Mouse (Mus musculus): ENCODE data around the gene Sumo2.
A peak's percentile ranks its signal among the peaks of the same experiment; 100 is the strongest.
"Not testable (repeated sequence)": the region's sequence is repeated elsewhere in the genome, so short reads cannot be mapped to it uniquely, and the experiment has no call there.

Gene Sumo2

DNA sequence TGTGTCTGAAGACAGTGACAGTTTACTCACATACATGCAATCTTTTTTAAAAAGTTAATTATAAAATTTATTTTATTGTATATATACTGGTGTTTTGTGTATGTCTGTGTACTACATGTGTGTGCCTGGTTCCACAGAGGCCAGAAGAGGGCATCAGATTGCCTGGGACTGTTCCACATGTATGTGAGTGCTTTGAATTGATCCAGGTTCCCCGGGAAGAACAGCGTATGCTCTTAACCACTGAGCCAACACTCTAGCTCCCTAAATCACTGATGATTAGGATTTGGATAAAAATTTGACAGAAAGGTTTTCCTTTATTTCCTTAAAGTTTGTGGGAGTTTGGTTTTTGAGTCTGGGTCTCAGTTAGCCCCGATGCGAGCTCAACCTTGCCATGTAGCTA lies 27.3 kb upstream of the Sumo2 start:
- H3K9me3 ChIP-seq (ENCODE audit: low read length) = no peaks in the 10 kb centered on the region
- H3K4me3 ChIP-seq (replicated peaks; ENCODE audit: low read length) = peak overlapping the region; percentile 93
- TF ChIP-seq NANOG (IDR thresholded peaks at IDR 0.05; ENCODE audit: borderline replicate concordance, low read length) (no peak), POU5F1 (IDR thresholded peaks at IDR 0.05; ENCODE audit: borderline replicate concordance, low read length) (no peak), CTCF (conservative IDR thresholded peaks at IDR 0.05; ENCODE audit: low read length) (no peak)
- H3K4me1 ChIP-seq (replicated peaks; ENCODE audit: low read depth, low read length) = peaks cover 33% of the 10 kb centered on the region
- H3K36me3 ChIP-seq (ENCODE audit: insufficient read depth, low read length) = peaks cover 33% of the 10 kb centered on the region
- no peaks in the 10 kb centered on the region for H3K27me3 ChIP-seq (ENCODE audit: insufficient read depth, low read length)

DNA sequence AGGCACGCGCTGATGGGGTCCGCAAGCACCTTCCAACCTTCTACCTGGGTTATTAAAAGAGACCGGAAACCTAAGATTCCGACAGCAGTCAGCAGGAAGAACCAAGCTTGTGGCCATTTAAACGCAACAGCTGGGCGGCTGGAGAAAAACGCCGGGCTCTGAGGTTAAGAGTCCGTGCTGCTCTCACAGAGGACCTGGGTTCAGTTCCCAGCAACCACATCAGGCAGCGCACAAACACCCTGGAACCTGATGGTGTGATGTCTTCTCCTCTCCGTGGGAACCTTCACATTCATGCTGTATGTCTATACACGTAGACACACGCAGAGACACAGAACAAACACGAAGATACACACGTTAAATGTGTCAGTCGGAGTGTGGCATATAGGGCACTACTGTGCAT lies 19.6 kb upstream of the Sumo2 start:
- TF ChIP-seq CTCF (conservative IDR thresholded peaks at IDR 0.05; ENCODE audit: low read length) = no peak
- TF ChIP-seq POU5F1 (IDR thresholded peaks at IDR 0.05; ENCODE audit: borderline replicate concordance, low read length) = no peak
- TF ChIP-seq NANOG (IDR thresholded peaks at IDR 0.05; ENCODE audit: borderline replicate concordance, low read length) = no peak
- H3K27me3 ChIP-seq (ENCODE audit: insufficient read depth, low read length) = no peaks in the 10 kb centered on the region
- H3K4me1 ChIP-seq (replicated peaks; ENCODE audit: low read depth, low read length) = peaks cover 42% of the 10 kb centered on the region
- H3K9me3 ChIP-seq (ENCODE audit: low read length) = no peaks in the 10 kb centered on the region
- H3K36me3 ChIP-seq (ENCODE audit: insufficient read depth, low read length) = no peaks in the 10 kb centered on the region
- peak overlapping the region; percentile 52 for H3K4me3 ChIP-seq (replicated peaks; ENCODE audit: low read length)

DNA sequence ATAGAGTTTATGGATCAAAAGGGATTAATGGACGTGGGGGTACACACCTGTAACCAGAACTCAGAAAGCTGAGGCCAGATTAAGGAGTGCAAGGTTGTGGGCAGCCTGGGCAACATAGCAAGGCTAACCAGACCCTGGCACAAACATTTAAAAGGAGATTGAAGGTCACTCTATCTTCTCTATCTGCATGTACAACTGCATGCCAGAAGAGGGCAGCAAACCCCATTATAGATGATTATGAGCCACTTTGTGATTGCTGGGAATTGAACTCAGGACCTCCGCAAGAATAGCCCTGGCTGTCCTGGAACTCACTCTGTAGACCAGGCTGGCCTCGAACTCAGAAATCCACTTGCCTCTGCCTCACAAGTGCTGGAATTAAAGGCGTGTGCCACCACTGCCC lies 16.7 kb upstream of the Sumo2 start:
- no peaks in the 10 kb centered on the region for H3K27me3 ChIP-seq (ENCODE audit: insufficient read depth, low read length)
- H3K4me1 ChIP-seq (replicated peaks; ENCODE audit: low read depth, low read length) = peaks cover 27% of the 10 kb centered on the region
- H3K36me3 ChIP-seq (ENCODE audit: insufficient read depth, low read length) = no peaks in the 10 kb centered on the region
- TF ChIP-seq NANOG (IDR thresholded peaks at IDR 0.05; ENCODE audit: borderline replicate concordance, low read length) (no peak), POU5F1 (IDR thresholded peaks at IDR 0.05; ENCODE audit: borderline replicate concordance, low read length) (no peak), CTCF (conservative IDR thresholded peaks at IDR 0.05; ENCODE audit: low read length) (peak; percentile 46)
- no peaks in the 10 kb centered on the region for H3K9me3 ChIP-seq (ENCODE audit: low read length)
- H3K4me3 ChIP-seq (replicated peaks; ENCODE audit: low read length) = no peak overlapping the region

DNA sequence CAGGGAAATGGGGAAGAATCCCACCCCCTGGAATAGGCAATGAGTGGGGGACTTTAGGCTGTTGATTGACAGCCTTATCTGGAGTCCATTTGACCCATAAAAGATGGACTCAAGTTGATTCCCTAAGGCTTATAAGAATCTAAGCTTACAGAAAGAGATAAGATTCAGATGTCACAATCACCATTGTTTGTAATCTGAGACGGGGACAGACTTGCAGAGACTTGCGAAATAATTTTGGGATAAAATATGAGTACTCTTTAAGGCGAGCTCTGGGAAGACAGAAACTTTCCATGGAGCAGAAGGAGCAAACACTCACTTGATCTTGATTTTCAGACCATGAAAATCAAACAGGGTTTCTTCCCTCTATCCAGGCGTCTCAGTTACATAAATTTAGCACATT lies 7.5 kb upstream of the Sumo2 start:
- Histone ChIP-seq H3K4me3 (replicated peaks; ENCODE audit: low read length) (no peak overlapping the region), H3K4me1 (replicated peaks; ENCODE audit: low read depth, low read length) (peaks cover 12% of the 10 kb centered on the region), H3K27me3 (ENCODE audit: insufficient read depth, low read length) (peaks cover 7% of the 10 kb centered on the region; the same call in 1 of the 2 replicates), H3K9me3 (ENCODE audit: low read length) (no peaks in the 10 kb centered on the region), H3K36me3 (ENCODE audit: insufficient read depth, low read length) (no peaks in the 10 kb centered on the region)
- no peak for TF ChIP-seq CTCF (conservative IDR thresholded peaks at IDR 0.05; ENCODE audit: low read length)
- no peak for TF ChIP-seq NANOG (IDR thresholded peaks at IDR 0.05; ENCODE audit: borderline replicate concordance, low read length)
- no peak for TF ChIP-seq POU5F1 (IDR thresholded peaks at IDR 0.05; ENCODE audit: borderline replicate concordance, low read length)

DNA sequence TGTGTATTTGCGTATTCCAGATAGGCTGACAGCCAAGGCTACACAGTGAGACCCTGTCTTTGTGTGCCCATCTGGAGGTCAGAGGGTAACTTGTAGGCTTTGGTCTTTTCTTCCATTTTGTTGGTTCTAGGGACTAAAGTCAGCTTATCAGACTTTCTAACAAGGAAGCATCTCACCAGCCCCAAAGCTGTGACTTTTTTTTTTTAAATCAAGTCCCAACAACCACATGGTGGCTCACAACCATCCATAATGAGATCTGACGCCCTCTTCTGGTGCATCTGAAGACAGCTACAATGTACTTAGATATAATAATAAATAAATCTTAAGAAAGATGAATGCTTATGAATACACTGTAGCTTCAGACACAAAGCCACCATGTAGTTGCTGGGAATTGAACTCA lies 2.0 kb upstream of the Sumo2 start:
- TF ChIP-seq POU5F1 (IDR thresholded peaks at IDR 0.05; ENCODE audit: borderline replicate concordance, low read length) (no peak), CTCF (conservative IDR thresholded peaks at IDR 0.05; ENCODE audit: low read length) (no peak; the same call in 1 of the 2 replicates), NANOG (IDR thresholded peaks at IDR 0.05; ENCODE audit: borderline replicate concordance, low read length) (no peak)

DNA sequence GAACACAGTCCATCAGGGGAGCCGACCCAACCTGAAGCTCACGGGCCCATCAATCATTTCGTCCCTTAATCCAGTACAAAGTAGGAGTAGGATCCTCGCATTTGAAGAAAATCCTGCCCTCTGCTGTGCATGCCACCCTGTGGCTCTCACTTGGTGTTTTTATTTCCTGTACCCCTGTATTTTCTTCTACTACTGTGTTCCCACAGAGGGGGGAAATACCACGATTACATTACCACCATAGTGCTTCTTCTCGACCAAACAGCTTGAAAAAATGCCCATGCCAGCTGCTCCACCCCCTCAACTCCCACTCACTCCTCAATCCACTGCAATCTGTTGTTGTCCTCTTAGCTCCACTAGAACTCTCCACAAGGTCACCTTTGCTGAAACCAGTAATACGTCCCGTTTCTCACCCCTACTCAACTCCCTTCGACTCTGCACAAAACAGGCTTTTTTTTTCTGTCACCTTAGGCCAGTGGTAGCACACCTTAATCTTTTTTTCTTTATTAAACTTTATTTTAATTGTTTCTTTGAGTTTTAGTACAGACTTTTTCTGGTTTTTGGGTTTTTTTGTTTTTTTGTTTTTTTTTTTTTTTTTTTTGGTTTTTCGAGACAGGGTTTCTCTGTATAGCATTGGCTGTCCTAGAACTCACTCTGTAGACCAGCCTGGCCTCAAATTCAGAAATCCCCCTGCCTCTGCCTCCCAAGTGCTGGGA lies 936 bp upstream of the Sumo2 start:
- Histone ChIP-seq H3K4me1 (replicated peaks; ENCODE audit: low read depth, low read length) (peaks cover 49% of the 10 kb centered on the region), H3K36me3 (ENCODE audit: insufficient read depth, low read length) (peaks cover 29% of the 10 kb centered on the region), H3K4me3 (replicated peaks; ENCODE audit: low read length) (peak overlapping the region; percentile 76), H3K27me3 (ENCODE audit: insufficient read depth, low read length) (no peaks in the 10 kb centered on the region), H3K9me3 (ENCODE audit: low read length) (no peaks in the 10 kb centered on the region)
- TF ChIP-seq NANOG (IDR thresholded peaks at IDR 0.05; ENCODE audit: borderline replicate concordance, low read length) (no peak), CTCF (conservative IDR thresholded peaks at IDR 0.05; ENCODE audit: low read length) (no peak), POU5F1 (IDR thresholded peaks at IDR 0.05; ENCODE audit: borderline replicate concordance, low read length) (no peak)

More for the DNA sequence above, 2.0 kb upstream of the Sumo2 start:
- Histone ChIP-seq H3K4me1 (replicated peaks; ENCODE audit: low read depth, low read length) (peaks cover 38% of the 10 kb centered on the region), H3K36me3 (ENCODE audit: insufficient read depth, low read length) (peaks cover 19% of the 10 kb centered on the region), H3K9me3 (ENCODE audit: low read length) (no peaks in the 10 kb centered on the region), H3K27me3 (ENCODE audit: insufficient read depth, low read length) (peaks cover 5% of the 10 kb centered on the region; the same call in 1 of the 2 replicates), H3K4me3 (replicated peaks; ENCODE audit: low read length) (no peak overlapping the region)

DNA sequence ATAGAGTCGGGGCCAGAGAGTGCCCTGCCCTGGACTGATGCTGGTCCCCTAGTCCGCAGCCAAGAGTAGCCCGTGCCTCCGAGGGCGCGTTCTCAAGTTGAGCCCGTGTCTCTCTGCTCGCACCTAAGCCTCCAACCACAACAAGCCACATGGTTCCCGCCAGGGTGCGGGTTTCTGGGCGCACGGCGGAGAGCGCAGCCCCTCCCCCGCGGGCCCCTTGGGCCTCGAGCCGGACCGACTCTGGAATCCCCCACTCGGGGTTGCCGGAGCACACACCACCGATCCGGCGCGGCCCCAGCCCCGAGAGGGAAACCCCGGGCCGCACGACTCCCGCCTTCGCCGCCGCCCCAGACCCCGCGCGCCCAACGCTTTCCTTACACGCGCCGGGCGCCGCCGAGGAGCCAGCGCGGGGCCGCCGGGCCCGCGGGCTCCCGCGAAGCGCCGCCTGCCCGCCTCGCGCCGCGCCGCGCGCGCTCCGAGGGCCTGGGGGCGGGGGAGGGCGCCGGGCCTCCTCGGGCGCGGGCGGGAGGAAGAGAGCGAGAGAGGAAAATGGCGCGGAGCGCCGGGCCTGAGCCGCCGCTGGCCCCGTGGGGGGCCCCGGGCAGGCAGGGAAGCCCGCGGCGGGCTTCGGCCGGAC lies 557 bp downstream of the Sumo2 start:
- H3K4me3 ChIP-seq (replicated peaks; ENCODE audit: low read length) = peak overlapping the region; percentile 94
- peaks cover 60% of the 10 kb centered on the region for H3K4me1 ChIP-seq (replicated peaks; ENCODE audit: low read depth, low read length)
- TF ChIP-seq CTCF (conservative IDR thresholded peaks at IDR 0.05; ENCODE audit: low read length) (no peak), POU5F1 (IDR thresholded peaks at IDR 0.05; ENCODE audit: borderline replicate concordance, low read length) (no peak), NANOG (IDR thresholded peaks at IDR 0.05; ENCODE audit: borderline replicate concordance, low read length) (no peak)
- peaks cover 41% of the 10 kb centered on the region for H3K36me3 ChIP-seq (ENCODE audit: insufficient read depth, low read length)
- no peaks in the 10 kb centered on the region for H3K9me3 ChIP-seq (ENCODE audit: low read length)
- H3K27me3 ChIP-seq (ENCODE audit: insufficient read depth, low read length) = no peaks in the 10 kb centered on the region

DNA sequence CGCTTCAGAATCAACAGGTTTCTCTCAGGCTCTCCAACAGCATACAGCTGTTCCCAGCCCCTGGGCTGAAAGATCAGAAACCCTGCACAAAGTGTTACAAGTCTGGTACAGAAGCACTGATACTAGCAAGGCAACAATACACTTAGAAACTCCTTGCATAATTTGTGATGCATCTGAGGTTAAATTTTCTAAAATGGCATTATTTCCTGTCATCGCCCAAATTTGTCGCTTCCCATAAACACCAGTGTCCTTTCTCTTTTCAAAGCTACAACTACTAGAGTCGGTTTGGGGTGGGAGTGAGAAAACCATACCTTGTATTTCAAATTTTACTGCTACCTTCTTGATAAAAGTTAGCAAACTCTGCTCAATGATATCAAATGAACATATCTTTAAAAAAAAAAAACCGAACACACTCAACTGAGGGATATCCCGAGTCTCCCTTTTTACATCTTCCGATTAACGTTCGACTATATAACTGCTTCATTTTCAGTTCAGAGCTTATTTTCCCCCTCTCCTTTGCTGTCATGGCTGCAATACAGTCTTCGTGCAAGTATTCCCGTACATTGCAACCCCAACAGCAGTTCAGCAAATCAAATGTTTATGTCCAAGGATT lies 1.2 kb downstream of the Sumo2 start:
- peaks cover 65% of the 10 kb centered on the region for H3K4me1 ChIP-seq (replicated peaks; ENCODE audit: low read depth, low read length)
- H3K9me3 ChIP-seq (ENCODE audit: low read length) = no peaks in the 10 kb centered on the region
- no peak for TF ChIP-seq POU5F1 (IDR thresholded peaks at IDR 0.05; ENCODE audit: borderline replicate concordance, low read length)
- TF ChIP-seq CTCF (conservative IDR thresholded peaks at IDR 0.05; ENCODE audit: low read length) = no peak
- no peak for TF ChIP-seq NANOG (IDR thresholded peaks at IDR 0.05; ENCODE audit: borderline replicate concordance, low read length)
- peak overlapping the region; percentile 94 for H3K4me3 ChIP-seq (replicated peaks; ENCODE audit: low read length)
- H3K36me3 ChIP-seq (ENCODE audit: insufficient read depth, low read length) = peaks cover 47% of the 10 kb centered on the region
- H3K27me3 ChIP-seq (ENCODE audit: insufficient read depth, low read length) = no peaks in the 10 kb centered on the region

DNA sequence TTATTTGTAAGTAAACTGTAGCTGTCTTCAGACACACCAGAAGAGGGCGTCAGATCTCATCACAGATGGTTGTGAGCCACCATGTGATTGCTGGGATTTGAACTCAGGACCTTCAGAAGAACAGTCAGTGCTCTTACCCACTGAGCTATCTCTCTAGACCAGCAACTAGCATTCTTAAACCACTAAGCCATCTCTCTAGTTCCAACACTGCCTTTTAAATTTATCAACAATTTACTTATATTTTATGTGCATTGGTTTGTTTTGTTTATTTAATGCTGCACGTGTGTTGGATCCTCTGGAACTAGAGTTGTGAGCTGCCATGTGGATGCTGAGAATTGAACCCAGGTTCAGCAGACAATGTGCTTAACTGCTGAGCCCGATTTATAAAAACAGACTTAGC lies 9.6 kb downstream of the Sumo2 start:
- Histone ChIP-seq H3K4me1 (replicated peaks; ENCODE audit: low read depth, low read length) (peaks cover 51% of the 10 kb centered on the region), H3K36me3 (ENCODE audit: insufficient read depth, low read length) (peaks cover 90% of the 10 kb centered on the region)
- not testable (repeated sequence) for H3K27me3 ChIP-seq (ENCODE audit: insufficient read depth, low read length); H3K4me3 ChIP-seq (replicated peaks; ENCODE audit: low read length); H3K9me3 ChIP-seq (ENCODE audit: low read length)
